Mouse (Mus musculus): ENCODE results near the gene Ksr2.

- TF ChIP-seq POLR2A (IDR thresholded peaks at IDR 0.05; ENCODE audit: low read depth, low read length) = no peak
- no peak for TF ChIP-seq CTCF (IDR thresholded peaks at IDR 0.05; ENCODE audit: extremely low read depth, insufficient read depth, insufficient read length, insufficient replicate concordance)
Measured at GRCm38 (mm10) chr5:117581711-117582110, 167.9 kb downstream of the Ksr2 start.

Measured in spleen, adult 2 months (tissue).